In genomic region chr19:45231383-45232035, GRCm38 (mm10) we compare ENCODE assay signal across 8 mouse cellular contexts. TPM values are rescaled to one million over a fixed set of nuclear protein-coding genes. Genes with fewer than 3 reads are reported as not detected.
A peak's percentile ranks its signal among the peaks of the same experiment; 100 is the strongest.
DNase-seq lines count a peak whose midpoint lies in the region; ATAC-seq and TF ChIP-seq lines count a peak whose summit lies in the region.

No protein-coding gene starts in this region.

- H3K9ac ChIP-seq in kidney, postnatal 0 days (ENCODE audit: low read depth, low read length), result no peak overlapping the region
- H3K9ac ChIP-seq in forebrain, embryonic 14.5 days (ENCODE audit: low read length), result peak overlapping the region; percentile 32; the same call in 1 of the 2 replicates
- no peak overlapping the region for H3K9ac ChIP-seq in limb, embryonic 15.5 days

- TF ChIP-seq CTCF in kidney, postnatal 0 days (IDR thresholded peaks at IDR 0.05; ENCODE audit: low read depth), result no peak

- H3K27me3 ChIP-seq in kidney, postnatal 0 days (ENCODE audit: insufficient read depth, low read length), result peaks cover 81% of the 10 kb centered on the region
- peaks cover 93% of the 10 kb centered on the region for H3K27me3 ChIP-seq in forebrain, embryonic 14.5 days (replicated peaks; ENCODE audit: control insufficient read depth, insufficient read depth, low read length)
- H3K27me3 ChIP-seq in limb, embryonic 15.5 days, result peaks cover 97% of the 10 kb centered on the region
- H3K27me3 ChIP-seq in splenic B cell, adult 2 months (ENCODE audit: control insufficient read depth, insufficient read depth, low read length, poor library complexity, severe bottlenecking), result peaks cover 14% of the 10 kb centered on the region

- no peak overlapping the region for H3K27ac ChIP-seq in kidney, postnatal 0 days
- no peak overlapping the region for H3K27ac ChIP-seq in forebrain, embryonic 14.5 days (ENCODE audit: low read depth, low read length)
- H3K27ac ChIP-seq in limb, embryonic 15.5 days, result no peak overlapping the region

- no peak for DNase-seq in kidney, postnatal 0 days (ENCODE audit: low spot score)
- no peak for DNase-seq in kidney, postnatal 10 days
- DNase-seq in forebrain, embryonic 14.5 days (ENCODE audit: low spot score), result no peak
- DNase-seq in splenic B cell, adult 2 months (ENCODE audit: low read depth, low spot score), result peak; percentile 32
- no peak for DNase-seq in right cerebral cortex, postnatal 14 days
- no peak for DNase-seq in adrenal gland, postnatal 10 days

- no peaks in the 10 kb centered on the region for H3K36me3 ChIP-seq in kidney, postnatal 0 days (ENCODE audit: insufficient read depth, low read length)
- no peaks in the 10 kb centered on the region for H3K36me3 ChIP-seq in forebrain, embryonic 14.5 days (ENCODE audit: control insufficient read depth, insufficient read depth, low read length)
- H3K36me3 ChIP-seq in limb, embryonic 15.5 days, result no peaks in the 10 kb centered on the region
- no peaks in the 10 kb centered on the region for H3K36me3 ChIP-seq in splenic B cell, adult 2 months (ENCODE audit: control insufficient read depth, insufficient read depth, low read length, poor library complexity, severe bottlenecking)

- WGBS in kidney, postnatal 0 days, result 2% methylated on average over 38 of the region's 44 CpGs
- WGBS in forebrain, embryonic 14.5 days, result under 1% methylated on average over 44 of the region's 44 CpGs
- WGBS in limb, embryonic 15.5 days, result under 1% methylated on average over 44 of the region's 44 CpGs

- H3K4me2 ChIP-seq in kidney, postnatal 0 days (ENCODE audit: low read length), result peak overlapping the region; percentile 2; the same call in 1 of the 2 replicates
- peak overlapping the region; percentile 42 for H3K4me2 ChIP-seq in forebrain, embryonic 14.5 days (ENCODE audit: low read length)
- peak overlapping the region; percentile 41 for H3K4me2 ChIP-seq in limb, embryonic 15.5 days

- H3K4me1 ChIP-seq in kidney, postnatal 0 days (replicated peaks; ENCODE audit: insufficient read depth, low read length), result peaks cover 31% of the 10 kb centered on the region
- 0 out of 2 replicates have a peak, but pooled peaks cover 10% of the 10 kb centered on the region for H3K4me1 ChIP-seq in forebrain, embryonic 14.5 days (ENCODE audit: control insufficient read depth, insufficient read depth, low read length)
- H3K4me1 ChIP-seq in limb, embryonic 15.5 days, result peaks cover 54% of the 10 kb centered on the region

- no peak for ATAC-seq in kidney, postnatal 0 days (replicated peaks; ENCODE audit: low FRiP score, low read depth)
- ATAC-seq in forebrain, embryonic 14.5 days, result no peak
- no peak for ATAC-seq in limb, embryonic 15.5 days (ENCODE audit: insufficient number of reproducible peaks, low FRiP score, low TSS enrichment, low read depth)
- ATAC-seq in monocyte, adult 5-6 weeks (replicated peaks; ENCODE audit: insufficient number of reproducible peaks, low FRiP score, low TSS enrichment, poor library complexity, severe bottlenecking), result no peak

- H3K9me3 ChIP-seq in kidney, postnatal 0 days (replicated peaks; ENCODE audit: low read length), result no peaks in the 10 kb centered on the region
- no peaks in the 10 kb centered on the region for H3K9me3 ChIP-seq in forebrain, embryonic 14.5 days (replicated peaks; ENCODE audit: control insufficient read depth, low read length)
- no peaks in the 10 kb centered on the region for H3K9me3 ChIP-seq in limb, embryonic 15.5 days

- H3K4me3 ChIP-seq in kidney, postnatal 0 days (replicated peaks; ENCODE audit: low read depth, low read length), result no peak overlapping the region
- H3K4me3 ChIP-seq in forebrain, embryonic 14.5 days (ENCODE audit: low read depth, low read length), result peak overlapping the region; percentile 21
- peak overlapping the region; percentile 27 for H3K4me3 ChIP-seq in limb, embryonic 15.5 days

RNA-seq across cellular contexts. Expression of gene Lbx1, which starts 4.1 kb away (rescaled TPM):
- polyA plus RNA-seq in kidney, postnatal 0 days (2015; fragmentation: Nextera tagmentation; extraction: Ambion mirVana), result 0.04 TPM in 1 of 2 replicates, not detected in the other
- polyA plus RNA-seq in forebrain, embryonic 14.5 days (2014; fragmentation: Nextera tagmentation; extraction: Ambion mirVana), result 0.09 TPM in 1 of 2 replicates, not detected in the other
- polyA plus RNA-seq in limb, embryonic 15.5 days (2015; fragmentation: Nextera tagmentation; extraction: Ambion mirVana), result 0.64 and 1.5 TPM in 2 replicates
- not detected in 3 replicates for total RNA-seq in monocyte, adult 5-6 weeks (2017)
- total RNA-seq in adrenal gland, postnatal 10 days (2021), result 1 to 10 TPM in 1 of 2 experiments, under 1 TPM in 1; 0.30 to 1.4 TPM
